Mouse (Mus musculus) liver, adult 2 months (tissue): ENCODE data around the gene Atp6v1a. TPM values are rescaled to one million over a fixed set of nuclear protein-coding genes. Genes with fewer than 3 reads are reported as not detected.

Experiments used
- DNase-seq: peaks from one replicate; pipeline ENCODE4 v3.0.0-alpha.2; 2011; ENCODE audit warnings: low read depth, low spot score; ENCODE audit errors: extremely low read depth
- H3K27ac ChIP-seq: fragments of 200-500 bp; replicated peaks from 2 replicates; pipeline ENCODE4 v1.5.1; 2012; ENCODE audit warnings: low read depth, mild to moderate bottlenecking, control low read depth, inconsistent platforms, low read length; ENCODE audit not compliant: insufficient read depth
- H3K27me3 ChIP-seq: fragments of 200-500 bp; 2 replicates; pipeline ENCODE4 v1.6.1; 2012; ENCODE audit warnings: mild to moderate bottlenecking, moderate library complexity, low read length, inconsistent platforms; ENCODE audit not compliant: control insufficient read depth, insufficient read depth
- H3K36me3 ChIP-seq: fragments of 200-500 bp; 2 replicates; pipeline ENCODE4 v1.6.1; 2012; ENCODE audit warnings: low read length, inconsistent platforms; ENCODE audit not compliant: control insufficient read depth, insufficient read depth
- H3K4me1 ChIP-seq: fragments of 200-500 bp; 2 replicates; pipeline ENCODE4 v1.6.1; 2011; ENCODE audit warnings: low read length; ENCODE audit not compliant: control insufficient read depth, insufficient read depth
- H3K4me3 ChIP-seq: fragments of 200-500 bp; 2 replicates; pipeline ENCODE4 v1.5.1; 2011; ENCODE audit warnings: low read depth, mild to moderate bottlenecking, control low read depth, low read length, moderate library complexity; ENCODE audit not compliant: insufficient read depth
- H3K79me2 ChIP-seq: fragments of 200-500 bp; 2 replicates; pipeline ENCODE4 v1.6.1; 2012; ENCODE audit warnings: inconsistent platforms, mild to moderate bottlenecking, low read length, moderate library complexity; ENCODE audit not compliant: control insufficient read depth, insufficient read depth
- H3K9ac ChIP-seq: fragments of 200-500 bp; 2 replicates; pipeline ENCODE4 v1.6.1; 2012; ENCODE audit warnings: low read depth, mild to moderate bottlenecking, control low read depth, inconsistent platforms, low read length
- CTCF ChIP-seq: fragments of 200-500 bp; IDR thresholded peaks from 2 replicates; pipeline ENCODE4 v1.5.1; 2011; ENCODE audit warnings: low read depth, low read length, control low read depth
- POLR2A ChIP-seq: fragments of 200-500 bp; IDR thresholded peaks from 2 replicates; pipeline ENCODE4 v1.6.1; 2011; ENCODE audit warnings: low read length, control low read depth; ENCODE audit not compliant: insufficient read depth; ENCODE audit errors: extremely low read depth
- WGBS: fragments of 180-500 bp; shearing (Covaris S2); methylation state at CpG from one replicate; pipeline ENCODE4 v1.1.7; 2018; 5-methylcytosine and 5-hydroxymethylcytosine counted together
- polyA plus RNA-seq: library from polyadenylated mRNA; depleted of rRNA; stranded (reverse); fragments of >200 nt; gene quantifications from 2 replicates; pipeline ENCODE4 v1.2.3, GENCODE M21; 2012
- total RNA-seq: library from RNA; depleted of rRNA; stranded (reverse); fragments of >200 nt; gene quantifications from 2 replicates; pipeline ENCODE4 v1.2.3, GENCODE M21; 2014

The Atp6v1a gene
- total and polyA plus RNA-seq, 2 experiments: 11.9 to 39.2 TPM

- no peak overlapping the region for H3K27ac ChIP-seq
- peaks cover 15% of the 10 kb centered on the region for H3K4me1 ChIP-seq
- H3K27me3 ChIP-seq: no peaks in the 10 kb centered on the region
- no peak for DNase-seq
- H3K9ac ChIP-seq: no peak overlapping the region
- 99% methylated on average over 2 of the region's 2 CpGs for WGBS
- H3K36me3 ChIP-seq: peaks cover 2% of the 10 kb centered on the region
- TF ChIP-seq POLR2A (no peak), CTCF (no peak)
- H3K4me3 ChIP-seq: no peak overlapping the region
- peaks cover 14% of the 10 kb centered on the region; the same call in 1 of the 2 replicates for H3K79me2 ChIP-seq
Measured at GRCm38 (mm10) chr16:44176511-44176910, 37.0 kb upstream of the Atp6v1a start.

GRCm38 (mm10) chr16:44175001-44175400 is 35.5 kb upstream of the Atp6v1a start:
- 0 out of 2 replicates have a peak overlapping the region, but pooled peaks have one; percentile 2 for H3K4me3 ChIP-seq
- no peak for TF ChIP-seq POLR2A
- TF ChIP-seq CTCF: no peak
- H3K9ac ChIP-seq: peak overlapping the region; percentile 10; the same call in 1 of the 2 replicates
- H3K4me1 ChIP-seq: peaks cover 15% of the 10 kb centered on the region
- WGBS: 11% methylated on average over 1 of the region's 1 CpGs
- peak; percentile 96 for DNase-seq
- peaks cover 13% of the 10 kb centered on the region; the same call in 1 of the 2 replicates for H3K79me2 ChIP-seq
- no peaks in the 10 kb centered on the region for H3K27me3 ChIP-seq
- H3K36me3 ChIP-seq: peaks cover 2% of the 10 kb centered on the region
- peak overlapping the region; percentile 71 for H3K27ac ChIP-seq

- Histone ChIP-seq H3K27ac (peak overlapping the region; percentile 99), H3K27me3 (no peaks in the 10 kb centered on the region)
- no peak for TF ChIP-seq POLR2A
- TF ChIP-seq CTCF: no peak
Measured at GRCm38 (mm10) chr16:44173966-44174530, 34.5 kb upstream of the Atp6v1a start.

GRCm38 (mm10) chr16:44173155-44173941 is 33.8 kb upstream of the Atp6v1a start, which contains the start of gene Usf3:
Gene Usf3 (plus strand): TSS chr16:44173246.
- peak; percentile 40 for DNase-seq
- Histone ChIP-seq H3K36me3 (no peaks in the 10 kb centered on the region), H3K27me3 (no peaks in the 10 kb centered on the region), H3K4me1 (peaks cover 15% of the 10 kb centered on the region), H3K9ac (peak within 1 kb of the TSS; percentile 98), H3K4me3 (peak within 1 kb of the TSS; percentile 99), H3K27ac (peak within 1 kb of the TSS; percentile 99), H3K79me2 (peaks cover 13% of the 10 kb centered on the region; the same call in 1 of the 2 replicates)
- under 1% methylated on average over 44 of the region's 77 CpGs for WGBS
- TF ChIP-seq CTCF (no peak), POLR2A (0 out of 2 replicates have a peak, but pooled peaks have one; percentile 18)

More at GRCm38 (mm10) chr16:44173966-44174530, 34.5 kb upstream of the Atp6v1a start:
- H3K4me1 ChIP-seq: peaks cover 15% of the 10 kb centered on the region
- no peaks in the 10 kb centered on the region for H3K36me3 ChIP-seq
- DNase-seq: no peak
- peak overlapping the region; percentile 99 for H3K4me3 ChIP-seq
- peak overlapping the region; percentile 98 for H3K9ac ChIP-seq
- peaks cover 13% of the 10 kb centered on the region; the same call in 1 of the 2 replicates for H3K79me2 ChIP-seq
- 2% methylated on average over 7 of the region's 7 CpGs for WGBS

GRCm38 (mm10) chr16:44172297-44173154 is 33.0 kb upstream of the Atp6v1a start:
- Histone ChIP-seq H3K79me2 (peaks cover 13% of the 10 kb centered on the region; the same call in 1 of the 2 replicates), H3K4me1 (peaks cover 15% of the 10 kb centered on the region), H3K27ac (peak overlapping the region; percentile 84), H3K9ac (peak overlapping the region; percentile 69), H3K4me3 (peak overlapping the region; percentile 58), H3K27me3 (no peaks in the 10 kb centered on the region), H3K36me3 (no peaks in the 10 kb centered on the region)
- TF ChIP-seq POLR2A (no peak), CTCF (peak; percentile 26)
- under 1% methylated on average over 26 of the region's 26 CpGs for WGBS
- DNase-seq: peak; percentile 94
